ENCODE assay signal across 9 mouse cellular contexts in genomic region chr11:59525237-59525636, GRCm38 (mm10). TPM values are rescaled to one million over a fixed set of nuclear protein-coding genes. Genes with fewer than 3 reads are reported as not detected.
A peak's percentile ranks its signal among the peaks of the same experiment; 100 is the strongest.
DNase-seq lines count a peak whose midpoint lies in the region.
"Had no signal": no experiment of that assay in that cellular context is flagged by ENCODE, and none has a peak within 500 bp of the region (broad histone marks: within the 10 kb centered on the region; RNA-seq: fewer than 3 reads in every experiment).

No protein-coding gene starts in this region.

- peak; percentile 76 for DNase-seq in CD4-positive helper T cell, adult 2 months (ENCODE audit: low read depth, low spot score)
- DNase-seq in NIH3T3 (ENCODE audit: low read depth), result peak; percentile 93
- DNase-seq in cerebellum, postnatal 10 days, result peak; percentile 92 to 96
- peak; percentile 71 for DNase-seq in gastrocnemius, postnatal 14 days
- DNase-seq in large intestine, adult 2 months (ENCODE audit: low read depth, low spot score), result peak; percentile 32
- DNase-seq in lung, postnatal 10 days, result peak; percentile 92
- DNase-seq in right cerebral cortex, postnatal 10 days (ENCODE audit: low spot score in 2 of 2), result peak; percentile 90
- peak; percentile 59 to 64 for DNase-seq in urinary bladder, postnatal 36 days (ENCODE audit: low spot score in 2 of 2)

- WGBS in large intestine, adult 2 months, result 6% methylated on average over 10 of the region's 10 CpGs

- intact Hi-C loops in gastrocnemius, postnatal 14 days (cut with DNase I; ENCODE audit: low total_unique reads), result loop anchor here (5.0 kb wide), 1 partner anchor 42 kb away; no protein-coding TSS in a partner anchor

RNA-seq across cellular contexts. Expression of gene Zkscan17, which starts 1.3 kb away (rescaled TPM):
- total RNA-seq in gastrocnemius, postnatal 14 days (2021), result 10 to 100 TPM; 12.1 to 15.4 TPM
- 6.1 and 6.6 TPM in 2 replicates for polyA plus RNA-seq in large intestine, adult 2 months (2012; rRNA removed)

RNA-seq across cellular contexts. Expression of gene Nlrp3, which starts 16.1 kb away (rescaled TPM):
- total RNA-seq in gastrocnemius, postnatal 14 days (2021), result under 1 TPM; 0.27 to 0.42 TPM
- polyA plus RNA-seq in large intestine, adult 2 months (2012; rRNA removed), result 0.30 and 0.43 TPM in 2 replicates

RNA-seq across cellular contexts. Expression of gene Olfr222, which starts 50.8 kb away (rescaled TPM):
- total RNA-seq in gastrocnemius, postnatal 14 days (2021), result not detected
- not detected in 2 replicates for polyA plus RNA-seq in large intestine, adult 2 months (2012; rRNA removed)
- total RNA-seq: left cerebral cortex, adult 8-10 months had no signal

RNA-seq across cellular contexts. Expression of gene Zfp867, which starts 53.0 kb away (rescaled TPM):
- 1 to 10 TPM; 3.5 to 3.6 TPM for total RNA-seq in gastrocnemius, postnatal 14 days (2021)
- polyA plus RNA-seq in large intestine, adult 2 months (2012; rRNA removed), result 0.46 and 0.48 TPM in 2 replicates

Comparison
In these comparisons a context has a peak if more than half of its experiments do, and no peak if none do; other contexts are left out.
1. Peak in every context shown above with its lines: DNase-seq.
2. DNase-seq: peak in every context shown above with its lines; median percentile 94 in cerebellum, postnatal 10 days; 93 in NIH3T3; 92 in lung, postnatal 10 days; 90 in right cerebral cortex, postnatal 10 days; 76 in CD4-positive helper T cell, adult 2 months; 71 in gastrocnemius, postnatal 14 days; 62 in urinary bladder, postnatal 36 days; 32 in large intestine, adult 2 months.